Mouse (Mus musculus): Measurements from ENCODE around the gene Ncoa3.

Ncoa3 gene

DNA sequence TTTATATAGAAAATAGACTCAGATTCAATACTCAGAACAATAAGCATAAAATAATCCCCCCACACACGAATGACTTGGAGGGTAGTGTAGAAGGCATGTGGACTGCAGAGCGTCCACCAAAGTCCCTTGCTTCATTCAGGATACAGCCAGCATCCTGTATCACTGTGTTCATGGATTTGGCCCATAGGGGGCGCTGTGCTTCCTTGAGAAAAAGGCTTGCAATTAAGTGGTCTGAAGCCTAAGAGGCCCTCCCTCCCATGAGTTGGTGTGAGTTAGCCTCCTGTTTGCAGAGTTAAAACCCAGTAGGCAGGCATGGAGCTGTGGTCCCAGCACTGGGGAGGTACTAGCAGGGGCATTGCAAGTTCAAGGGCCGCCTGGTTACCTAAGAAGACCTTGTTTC is 115.9 kb downstream of the Ncoa3 start:
- DNase-seq = peak; percentile 81 to 92

GRCm38 (mm10) chr2:166110764-166111163 is 118.3 kb downstream of the Ncoa3 start:
- DNase-seq = no peak

GRCm38 (mm10) chr2:166111238-166111637 is 118.8 kb downstream of the Ncoa3 start:
- no peak for DNase-seq

DNA sequence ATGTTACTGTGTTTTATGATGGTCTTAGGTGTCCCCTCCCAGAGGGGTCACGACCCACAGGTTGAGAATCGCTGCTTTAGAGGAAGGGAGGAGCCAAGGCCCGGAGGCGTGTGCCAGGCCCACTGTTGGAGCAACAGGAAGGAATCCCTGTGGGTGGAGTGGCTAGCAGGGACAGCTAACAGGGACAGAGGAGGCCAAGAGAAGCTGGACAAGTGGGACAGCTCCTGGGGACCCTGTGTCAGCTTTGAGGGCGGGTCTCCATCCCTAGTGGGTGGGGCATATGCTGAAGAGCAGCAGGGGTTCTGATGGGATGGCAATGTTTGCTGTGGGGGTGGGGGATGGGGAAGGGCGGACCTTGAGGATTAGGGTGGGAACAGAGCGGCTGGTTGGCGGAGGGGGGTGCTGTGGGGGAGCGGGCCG is 119.4 kb downstream of the Ncoa3 start:
- DNase-seq = no peak

DNA sequence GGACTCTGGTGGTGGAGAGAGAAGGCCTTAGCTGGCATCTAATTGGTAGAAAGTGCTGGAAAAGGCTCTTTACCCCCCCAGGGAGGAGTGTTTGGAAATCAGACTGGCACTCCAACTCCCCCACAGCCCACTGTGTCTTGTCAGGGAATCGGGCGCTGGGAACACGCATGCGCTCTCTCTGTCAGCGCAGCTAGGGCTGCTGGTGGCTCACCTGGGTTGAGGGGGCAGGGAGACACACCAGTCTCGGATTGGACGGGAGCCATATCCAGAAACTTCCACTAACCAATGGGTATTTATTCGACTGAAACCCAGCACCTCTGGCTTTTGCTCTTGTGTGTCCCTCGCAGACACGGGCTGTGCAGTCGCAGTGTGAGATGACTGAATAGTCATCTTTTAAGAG is 120.5 kb downstream of the Ncoa3 start:
- DNase-seq = no peak

- no peak for DNase-seq
Measured at GRCm38 (mm10) chr2:166115571-166116277, 123.3 kb downstream of the Ncoa3 start.

DNA sequence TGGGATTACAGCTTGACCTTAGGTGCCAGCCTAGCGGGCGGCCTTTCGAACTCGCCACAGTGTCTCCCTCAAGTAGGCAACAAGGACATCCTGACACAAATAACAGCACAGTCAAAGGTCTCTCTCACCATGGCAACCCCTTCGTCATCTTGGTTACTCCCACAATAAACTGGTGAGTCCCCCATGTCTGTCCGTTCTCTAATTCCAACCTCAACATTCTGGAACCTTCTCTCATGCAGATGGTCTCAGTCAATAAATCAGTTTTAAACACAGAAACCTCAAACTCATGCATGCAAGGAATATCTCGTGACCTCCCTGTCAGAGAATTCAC is 123.8 kb downstream of the Ncoa3 start:
- no peak for DNase-seq

DNA sequence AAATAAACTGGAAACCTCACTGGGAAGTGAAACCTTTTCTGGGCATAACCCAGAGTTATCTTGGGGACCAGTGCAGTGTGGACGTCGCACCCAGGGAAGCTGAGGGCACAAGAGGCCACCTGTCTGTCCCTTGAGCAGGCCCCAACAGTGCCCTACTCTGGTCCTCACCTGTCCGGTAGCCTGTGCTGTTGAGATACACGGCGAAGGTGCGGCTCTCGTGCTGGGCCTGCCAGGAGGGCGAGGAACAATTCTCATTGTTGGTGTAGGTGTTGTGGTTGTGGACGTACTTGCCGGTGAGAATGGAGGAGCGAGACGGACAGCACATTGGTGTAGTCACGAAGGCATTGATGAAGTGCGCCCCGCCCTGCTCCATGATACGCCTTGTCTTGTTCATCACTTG is 124.3 kb downstream of the Ncoa3 start:
- DNase-seq = no peak

DNA sequence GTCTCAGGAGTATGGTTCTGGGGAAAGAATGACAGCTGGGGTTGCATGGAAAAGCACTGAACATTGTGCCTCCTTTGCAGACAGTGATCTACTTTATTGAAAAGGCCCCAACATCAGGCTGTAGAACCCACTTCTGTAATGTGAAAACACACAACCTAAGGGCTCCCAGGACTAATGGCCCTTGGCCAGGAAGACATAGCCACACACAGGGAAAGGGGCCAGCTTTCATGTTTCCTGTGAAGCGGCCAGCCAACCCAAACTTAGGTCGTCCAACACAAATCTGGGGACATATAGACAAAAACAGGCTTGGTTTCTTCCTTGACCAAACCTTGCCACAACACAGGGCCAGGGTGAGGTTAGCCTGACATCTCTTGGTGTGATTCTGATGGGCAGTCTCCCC is 127.6 kb downstream of the Ncoa3 start:
- no peak for DNase-seq

DNA sequence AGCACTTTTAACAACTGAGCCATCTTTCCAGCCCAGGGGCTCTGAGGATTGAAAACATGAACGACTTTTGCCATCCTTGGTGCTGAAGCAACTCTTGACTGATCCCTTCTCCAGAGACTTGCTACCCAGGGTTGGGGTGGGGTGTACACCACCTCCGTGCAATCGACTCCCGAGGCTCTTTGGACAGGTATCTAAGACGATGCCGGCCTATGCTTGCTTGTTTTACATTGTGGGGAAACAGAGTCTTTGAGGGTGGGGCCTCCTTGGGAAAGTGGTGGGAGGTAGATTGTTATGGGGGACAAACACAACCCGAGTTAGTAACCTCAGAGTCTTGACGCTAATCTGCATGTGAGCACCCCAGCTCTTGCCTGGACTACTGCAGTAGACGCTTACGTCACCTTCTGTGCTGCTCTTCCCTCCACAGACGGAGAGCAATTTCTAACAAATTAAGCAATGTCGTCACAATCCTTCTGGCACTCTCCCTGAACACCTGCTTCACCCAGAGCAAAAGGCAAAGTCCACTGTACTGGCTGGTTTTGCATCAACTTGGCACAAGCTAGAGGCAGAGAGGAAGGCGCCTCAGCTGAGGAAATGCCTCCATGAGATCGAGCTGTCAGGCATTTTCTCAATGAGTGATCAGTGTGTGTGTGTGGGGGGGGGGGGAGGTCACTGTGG is 129.4 kb downstream of the Ncoa3 start:
- no peak for DNase-seq

DNA sequence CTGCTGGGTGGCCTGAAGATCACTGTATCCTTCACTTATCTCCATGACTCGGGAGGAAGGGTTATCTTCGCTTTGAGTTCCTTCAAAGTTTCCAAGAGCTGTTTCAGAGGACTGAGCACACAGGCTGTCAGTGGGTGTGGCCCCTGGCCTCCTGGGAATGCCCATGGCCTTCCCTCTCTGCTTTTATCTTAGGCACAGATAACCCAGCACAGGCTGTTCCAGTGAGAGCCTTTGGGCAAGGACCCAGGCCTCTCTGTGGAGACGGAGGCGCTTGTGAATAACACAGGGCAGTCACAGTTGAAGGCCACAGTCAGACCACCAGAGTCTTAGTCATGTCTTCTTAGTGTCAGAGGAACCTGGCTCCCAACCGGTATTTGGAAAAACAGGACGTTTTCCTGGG is 130.3 kb downstream of the Ncoa3 start:
- DNase-seq = no peak
